Mouse (Mus musculus) layer of hippocampus, adult 2 months (tissue): ENCODE results near the gene Wdr60. TPM values are rescaled to one million over a fixed set of nuclear protein-coding genes. Genes with fewer than 3 reads are reported as not detected.
"Not testable (repeated sequence)": the region's sequence is repeated elsewhere in the genome, so short reads cannot be mapped to it uniquely, and the experiment has no call there.

Experiments used
- DNase-seq, 2 experiments: peaks; one replicate each; pipeline ENCODE4 v3.0.0; 2022; ENCODE audit warnings: low spot score in 2 of 2
- H3K27ac ChIP-seq: fragments of 200-600 bp; 2 replicates; pipeline ENCODE4 v1.8.1; 2022
- H3K4me3 ChIP-seq: fragments of 200-600 bp; 2 replicates; pipeline ENCODE4 v1.8.1; 2022; ENCODE audit warnings: mild to moderate bottlenecking
- CTCF ChIP-seq: fragments of 200-600 bp; conservative IDR thresholded peaks from 2 replicates; pipeline ENCODE4 v1.8.1; 2022; ENCODE audit warnings: antibody characterized with exemption, mild to moderate bottlenecking, moderate library complexity
- total RNA-seq, 2 experiments: library from RNA; stranded (reverse); gene quantifications; 2 replicates each; pipeline ENCODE4 v1.2.3; 2021

Wdr60 gene
- total RNA-seq, 2 experiments from 2014 or later: 17.9 to 20.6 TPM

- Histone ChIP-seq H3K4me3 (peak overlapping the region; percentile 97), H3K27ac (peak overlapping the region; percentile 97)
- TF ChIP-seq CTCF: peak; percentile 19; the same call in 1 of the 2 replicates
- DNase-seq: no peak
Measured at GRCm38 (mm10) chr12:116280149-116280652, 17.4 kb upstream of the Wdr60 start.

DNA sequence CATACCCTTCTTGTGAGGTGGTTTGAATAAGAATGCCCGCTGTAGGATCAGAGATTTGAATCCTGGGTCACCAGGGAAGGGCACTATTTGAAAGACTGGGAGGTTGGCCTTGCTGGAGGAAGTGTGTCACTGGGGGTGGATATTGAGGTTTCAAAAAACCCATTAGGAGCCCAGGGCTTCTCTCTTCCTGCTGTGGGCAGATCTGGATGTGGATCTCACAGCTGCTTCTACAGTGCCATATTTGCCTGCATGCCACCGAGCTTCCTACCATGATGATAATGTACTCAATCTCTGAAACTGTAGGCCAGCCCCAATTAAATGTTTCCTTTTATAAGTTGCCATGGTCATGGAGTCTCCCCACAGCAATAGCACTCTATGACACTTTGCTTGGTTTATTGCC, 16.4 kb upstream of the Wdr60 start:
- H3K4me3 ChIP-seq: no peak overlapping the region

DNA sequence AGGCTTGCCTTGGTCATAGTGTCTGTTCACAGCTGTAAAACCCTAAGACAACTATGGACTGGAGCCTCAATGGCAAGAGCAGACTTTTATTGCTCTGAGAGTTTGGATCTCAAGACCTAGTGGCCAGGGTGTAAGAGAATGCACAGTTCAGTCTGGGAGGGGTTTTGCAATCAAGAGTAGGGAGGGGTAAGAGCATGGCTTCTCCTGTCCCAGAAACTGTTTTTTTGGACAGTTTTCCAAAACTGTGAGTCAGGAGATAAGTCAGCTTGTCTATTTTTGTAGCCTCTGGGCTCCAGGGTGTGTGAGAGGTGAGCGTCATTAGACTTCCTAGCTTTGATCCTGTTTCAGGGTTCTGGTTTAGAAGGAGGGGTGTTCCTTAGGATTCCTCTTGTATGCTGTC, 15.7 kb upstream of the Wdr60 start:
- TF ChIP-seq CTCF: no peak
- H3K27ac ChIP-seq: no peak overlapping the region
- no peak overlapping the region for H3K4me3 ChIP-seq
- no peak for DNase-seq

More for the DNA sequence above, 16.4 kb upstream of the Wdr60 start:
- no peak for DNase-seq
- TF ChIP-seq CTCF: no peak
- no peak overlapping the region for H3K27ac ChIP-seq

DNA sequence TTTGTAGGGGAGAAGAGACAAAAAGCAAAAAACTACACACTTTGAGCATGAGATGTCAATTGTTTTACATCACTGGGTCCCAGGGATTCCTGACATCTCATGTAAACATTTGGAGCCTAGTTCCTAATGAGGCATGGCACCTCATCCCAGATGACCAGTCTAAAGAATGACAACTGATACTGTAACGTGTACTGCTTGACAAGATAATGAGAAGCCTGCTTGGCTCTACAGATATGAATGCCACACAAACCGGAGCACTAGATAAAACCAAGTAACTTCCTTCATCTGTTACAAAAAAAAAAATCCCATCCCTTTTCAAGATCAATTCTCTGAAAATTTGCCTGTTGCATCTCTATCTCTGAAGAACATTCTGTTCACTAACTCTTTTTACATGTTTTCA, 14.1 kb upstream of the Wdr60 start:
- H3K27ac ChIP-seq: no peak overlapping the region
- H3K4me3 ChIP-seq: no peak overlapping the region
- DNase-seq: no peak
- no peak for TF ChIP-seq CTCF

DNA sequence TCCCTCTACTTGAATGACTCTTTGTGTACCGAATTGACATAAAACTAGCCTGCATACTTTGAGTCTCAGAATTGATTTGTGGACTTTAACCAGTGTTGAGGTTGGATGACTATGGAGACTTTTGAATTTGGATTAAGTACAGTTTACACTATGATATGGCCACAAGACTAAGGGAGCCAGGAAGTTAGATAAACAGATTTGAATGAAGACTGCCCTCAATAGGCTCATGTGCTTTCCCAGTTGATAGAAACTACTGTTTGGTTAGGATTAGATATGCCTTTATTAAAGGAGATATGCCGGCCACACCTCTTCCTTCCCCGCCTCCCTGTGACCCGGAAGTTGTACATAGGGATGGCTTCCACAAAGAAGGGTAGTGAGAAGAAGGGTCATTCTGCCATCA, 12.8 kb upstream of the Wdr60 start:
- no peak for DNase-seq
- Histone ChIP-seq H3K4me3 (no peak overlapping the region), H3K27ac (no peak overlapping the region)
- TF ChIP-seq CTCF: no peak

GRCm38 (mm10) chr12:116275086-116275485, 12.3 kb upstream of the Wdr60 start, which contains the start of gene Gm11027:
Gene Gm11027, plus strand, starts transcription at chr12:116275386.
- not testable (repeated sequence) for H3K4me3 ChIP-seq, DNase-seq, H3K27ac ChIP-seq

- no peak overlapping the region for H3K27ac ChIP-seq
- TF ChIP-seq CTCF: no peak
- DNase-seq: no peak
- H3K4me3 ChIP-seq: no peak overlapping the region
Measured at GRCm38 (mm10) chr12:116273733-116274132, 10.9 kb upstream of the Wdr60 start.

DNA sequence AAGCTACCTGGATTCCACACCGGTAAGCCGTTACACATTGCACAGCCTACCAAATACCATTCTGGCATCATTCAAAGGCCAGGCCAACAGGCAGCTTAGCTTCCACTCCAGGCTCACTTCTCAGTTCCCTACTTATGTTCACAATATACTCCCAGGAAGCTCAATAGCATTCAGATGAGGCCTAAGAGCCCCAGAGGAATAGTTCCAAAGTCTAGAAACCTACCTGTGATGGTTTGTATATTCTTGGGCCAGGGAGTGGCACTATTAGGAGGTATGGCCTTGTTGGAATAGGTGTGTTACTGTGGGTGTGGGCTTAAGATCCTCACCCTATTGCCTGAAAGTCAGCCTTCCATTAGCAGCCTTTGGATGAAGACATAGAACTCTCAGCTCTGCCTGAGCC, 8.2 kb upstream of the Wdr60 start:
- TF ChIP-seq CTCF: no peak
- Histone ChIP-seq H3K27ac (no peak overlapping the region), H3K4me3 (no peak overlapping the region)
- no peak for DNase-seq

DNA sequence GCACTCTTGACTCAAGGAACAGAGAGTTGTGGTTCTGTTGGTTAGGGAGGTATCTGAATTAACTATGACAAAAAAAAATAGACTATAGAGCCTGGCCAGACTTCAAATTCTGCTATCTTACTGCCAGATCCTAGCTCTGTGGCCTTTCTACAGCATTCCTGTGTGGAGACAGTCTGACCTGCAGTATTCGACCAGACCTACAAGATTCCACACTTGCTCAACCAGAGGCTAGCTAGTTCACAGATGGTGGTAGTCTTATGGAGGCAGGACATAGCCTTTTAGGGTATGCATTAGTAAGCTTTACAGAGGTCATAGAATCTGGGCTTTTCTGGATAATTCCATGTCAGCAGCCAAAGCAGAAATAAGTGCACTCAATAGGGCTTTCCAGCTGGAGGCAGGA, 7.7 kb upstream of the Wdr60 start:
- no peak for DNase-seq
- H3K4me3 ChIP-seq: no peak overlapping the region
- no peak for TF ChIP-seq CTCF
- no peak overlapping the region for H3K27ac ChIP-seq

- TF ChIP-seq CTCF: no peak
- H3K4me3 ChIP-seq: no peak overlapping the region
- DNase-seq: no peak
- no peak overlapping the region for H3K27ac ChIP-seq
Measured at GRCm38 (mm10) chr12:116269450-116269849, 6.6 kb upstream of the Wdr60 start.

DNA sequence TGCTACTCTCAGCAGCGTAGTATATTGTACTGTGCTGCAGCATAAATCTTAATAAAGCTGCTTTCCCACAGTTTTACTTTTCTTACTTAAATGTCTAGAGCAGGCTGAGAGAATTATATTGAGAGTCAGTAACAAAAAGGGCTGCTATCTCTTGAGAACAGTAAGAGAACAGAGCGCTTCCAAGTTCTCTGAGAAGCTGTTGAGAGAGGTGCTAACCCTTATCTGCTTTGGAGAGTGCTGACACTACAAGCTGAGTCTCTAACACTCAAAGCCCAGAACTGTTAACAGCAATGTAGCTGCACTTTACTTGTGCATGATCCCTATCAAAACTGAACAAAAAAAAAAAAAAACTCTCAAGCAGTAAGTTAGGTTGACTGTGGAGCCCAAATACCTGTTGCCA, 2.5 kb upstream of the Wdr60 start:
- no peak for TF ChIP-seq CTCF
- Histone ChIP-seq H3K4me3 (no peak overlapping the region), H3K27ac (no peak overlapping the region)
- no peak for DNase-seq

DNA sequence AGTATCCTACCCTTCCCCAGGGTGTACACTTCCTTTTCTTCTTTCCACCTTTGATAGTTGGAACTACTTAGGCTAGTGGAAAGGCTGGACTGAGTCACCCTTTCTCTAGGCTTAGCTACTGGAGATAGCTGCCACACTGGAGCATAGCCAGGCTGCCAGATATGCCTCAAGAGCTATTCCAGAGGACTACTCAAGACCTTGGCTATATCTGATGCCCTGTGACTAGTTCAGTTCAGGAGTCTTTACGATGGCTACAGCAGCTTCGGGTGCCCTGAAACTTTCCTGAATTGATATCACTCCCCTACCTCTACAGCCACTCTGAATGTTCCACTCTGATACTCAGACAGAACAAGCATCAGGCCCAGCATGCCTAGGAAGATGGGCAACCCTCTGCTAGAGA, 1.9 kb upstream of the Wdr60 start:
- no peak overlapping the region for H3K4me3 ChIP-seq

DNA sequence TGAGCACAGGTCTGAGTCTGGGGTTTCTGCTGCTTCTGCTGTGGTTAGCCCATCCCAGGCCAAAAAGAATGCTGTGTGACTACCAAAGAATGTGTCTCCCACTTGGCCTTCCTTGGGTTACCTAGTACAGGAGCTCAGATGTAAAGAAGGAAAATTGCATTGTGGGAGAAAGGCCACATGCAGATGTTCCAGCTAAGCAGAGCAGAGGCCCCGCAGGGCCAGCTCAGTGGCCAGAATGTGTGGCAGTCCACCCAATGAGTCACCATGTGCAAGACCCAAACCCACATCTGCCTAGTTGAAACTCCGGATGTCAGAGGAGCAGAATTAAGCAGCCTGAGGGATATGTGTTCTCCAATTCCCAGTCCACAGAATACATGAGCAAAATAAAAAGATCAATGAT, 4.5 kb downstream of the Wdr60 start:
- DNase-seq: no peak
- TF ChIP-seq CTCF: no peak
- no peak overlapping the region for H3K4me3 ChIP-seq
- H3K27ac ChIP-seq: no peak overlapping the region

More for the DNA sequence above, 1.9 kb upstream of the Wdr60 start:
- H3K27ac ChIP-seq: no peak overlapping the region
- DNase-seq: no peak
- TF ChIP-seq CTCF: no peak

DNA sequence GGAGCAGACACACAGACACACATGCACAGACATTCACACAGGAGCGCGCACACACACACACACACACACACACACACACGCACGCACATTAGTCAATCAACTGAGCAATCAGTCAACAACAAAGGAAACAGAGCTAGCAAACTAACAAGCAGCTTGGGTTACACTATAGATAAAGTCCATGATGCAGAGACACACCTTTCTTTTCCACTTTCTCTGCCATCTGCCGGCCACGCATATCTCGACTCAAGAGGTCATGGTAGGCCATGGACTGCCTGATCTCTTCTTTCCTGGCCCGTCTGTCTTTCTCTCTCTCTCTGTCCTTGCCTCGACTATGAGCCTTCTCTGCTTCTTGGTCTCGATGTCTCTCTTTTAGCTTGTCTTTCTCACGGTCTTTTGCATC, 7.2 kb downstream of the Wdr60 start:
- no peak for DNase-seq
- no peak overlapping the region for H3K4me3 ChIP-seq

DNA sequence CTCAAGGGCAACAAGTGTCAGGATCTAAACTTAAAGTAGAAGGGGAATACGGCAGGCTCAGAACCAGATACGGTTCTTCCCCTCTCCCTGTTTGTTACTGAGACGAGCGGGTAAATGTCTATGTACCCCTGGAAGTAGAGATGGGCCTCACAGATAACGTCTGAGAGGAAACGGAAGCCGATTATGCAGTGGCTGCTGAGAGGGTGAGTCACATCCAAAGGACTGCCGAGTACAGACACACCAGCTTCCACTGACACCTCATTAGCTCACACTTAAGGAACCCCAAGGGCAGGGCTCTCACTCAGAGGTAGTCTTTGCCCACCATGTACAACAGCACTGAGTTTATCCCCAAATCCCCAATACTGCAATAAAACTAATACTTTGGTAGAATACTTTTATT, 8.2 kb downstream of the Wdr60 start:
- no peak for TF ChIP-seq CTCF
- DNase-seq: no peak
- Histone ChIP-seq H3K4me3 (no peak overlapping the region), H3K27ac (no peak overlapping the region)

More for the DNA sequence above, 7.2 kb downstream of the Wdr60 start:
- no peak for TF ChIP-seq CTCF
- no peak overlapping the region for H3K27ac ChIP-seq
